Mouse (Mus musculus): Measurements from ENCODE around the gene Lpo.
"Not testable (repeated sequence)": the region's sequence is repeated elsewhere in the genome, so short reads cannot be mapped to it uniquely, and the experiment has no call there.

The Lpo gene

GRCm38 (mm10) chr11:87828239-87828900, at the start of gene Lpo:
Lpo (minus strand) TSS chr11:87828289.
- DNase-seq (ENCODE audit: low spot score in 2 of 2): no peak

DNA sequence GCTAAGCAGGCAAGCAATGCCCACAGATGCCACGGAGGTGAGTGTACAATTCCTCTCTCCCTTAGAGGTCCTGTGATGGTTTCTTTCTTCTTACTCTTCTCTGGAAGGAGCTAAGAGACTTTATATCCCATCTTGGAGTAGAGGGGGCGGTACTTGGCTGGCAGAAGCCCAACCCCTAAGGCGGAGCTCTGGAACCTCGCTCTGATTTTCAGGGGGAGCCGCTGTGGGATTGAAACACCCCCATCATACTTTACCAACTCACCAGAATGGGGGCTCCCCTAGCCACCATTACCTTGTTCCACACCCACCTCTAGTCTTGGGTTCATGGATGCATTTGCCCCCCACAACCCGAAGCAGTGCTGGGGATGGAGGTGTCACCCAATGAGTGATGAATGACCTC, 47.3 kb upstream of the Lpo start, which contains the start of gene Epx:
TSS of gene Epx (minus strand) at position 101 of the 400 bp plus-strand sequence.
- no peak for DNase-seq (ENCODE audit: low spot score in 2 of 2)

GRCm38 (mm10) chr11:87871766-87872165, 43.7 kb upstream of the Lpo start:
- no peak for DNase-seq (ENCODE audit: low spot score in 2 of 2)

- DNase-seq (ENCODE audit: low spot score in 2 of 2): no peak
Observed at GRCm38 (mm10) chr11:87870096-87870495, 42.0 kb upstream of the Lpo start.

- DNase-seq (ENCODE audit: low spot score in 2 of 2): not testable (repeated sequence)
Observed at GRCm38 (mm10) chr11:87866891-87867290, 38.8 kb upstream of the Lpo start.

- no peak for DNase-seq (ENCODE audit: low spot score in 2 of 2)
Observed at GRCm38 (mm10) chr11:87862805-87863204, 34.7 kb upstream of the Lpo start.

DNA sequence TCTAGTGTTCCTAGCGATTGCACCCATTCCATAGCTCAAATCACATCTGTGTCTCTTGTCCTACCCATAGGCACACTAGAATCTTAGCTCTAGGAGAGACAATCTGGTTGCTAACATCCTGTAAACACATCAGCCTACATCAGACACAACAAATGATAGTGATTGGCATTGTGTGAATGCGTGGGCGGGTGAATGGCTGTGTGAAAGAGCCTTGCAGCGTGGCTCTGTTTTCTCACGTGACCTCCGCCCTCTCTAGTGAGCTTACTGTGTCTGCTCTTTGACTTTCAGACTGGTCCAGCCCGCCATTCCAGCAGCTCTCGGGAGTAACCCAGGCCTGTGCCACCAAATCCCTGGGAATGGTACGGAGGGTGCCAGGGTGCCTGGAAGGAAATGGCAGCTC, 32.3 kb upstream of the Lpo start:
- no peak for DNase-seq (ENCODE audit: low spot score in 2 of 2)

- no peak for DNase-seq (ENCODE audit: low spot score in 2 of 2)
Observed at GRCm38 (mm10) chr11:87859273-87859672, 31.2 kb upstream of the Lpo start.

GRCm38 (mm10) chr11:87854550-87854949, 26.5 kb upstream of the Lpo start:
- DNase-seq (ENCODE audit: low spot score in 2 of 2): no peak

- DNase-seq (ENCODE audit: low spot score in 2 of 2): peak; percentile 30 to 46
Observed at GRCm38 (mm10) chr11:87853597-87853954, 25.5 kb upstream of the Lpo start.

GRCm38 (mm10) chr11:87852690-87853596, 24.9 kb upstream of the Lpo start, which contains the start of gene Mks1:
Mks1 (plus strand) TSS chr11:87853215.
- DNase-seq (ENCODE audit: low spot score in 2 of 2): peak; percentile 93 to 94

GRCm38 (mm10) chr11:87847884-87848283, 19.8 kb upstream of the Lpo start:
- no peak for DNase-seq (ENCODE audit: low spot score in 2 of 2)

GRCm38 (mm10) chr11:87846968-87847600, 19.0 kb upstream of the Lpo start:
- no peak for DNase-seq (ENCODE audit: low spot score in 2 of 2)

- no peak for DNase-seq (ENCODE audit: low spot score in 2 of 2)
Observed at GRCm38 (mm10) chr11:87841436-87841835, 13.3 kb upstream of the Lpo start.

DNA sequence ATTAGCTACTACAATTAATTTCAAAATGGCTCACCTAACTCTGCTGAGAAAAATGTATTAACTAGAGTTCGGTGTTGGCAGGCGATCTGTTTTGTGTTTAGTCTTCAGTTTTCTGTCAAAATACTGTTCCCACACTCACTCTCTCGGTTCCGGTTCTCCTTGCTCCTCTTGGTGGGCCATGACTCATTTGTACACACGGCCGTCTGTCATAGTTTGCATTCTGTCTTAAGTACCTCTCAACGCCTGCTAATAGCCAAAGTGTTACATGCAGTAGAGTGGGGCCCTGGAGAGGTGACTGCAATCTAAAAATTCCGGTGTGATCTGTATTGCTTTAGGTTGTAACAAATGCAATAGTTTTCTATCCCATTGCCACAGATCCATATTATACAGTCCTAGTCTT, 12.6 kb upstream of the Lpo start:
- no peak for DNase-seq (ENCODE audit: low spot score in 2 of 2)

DNA sequence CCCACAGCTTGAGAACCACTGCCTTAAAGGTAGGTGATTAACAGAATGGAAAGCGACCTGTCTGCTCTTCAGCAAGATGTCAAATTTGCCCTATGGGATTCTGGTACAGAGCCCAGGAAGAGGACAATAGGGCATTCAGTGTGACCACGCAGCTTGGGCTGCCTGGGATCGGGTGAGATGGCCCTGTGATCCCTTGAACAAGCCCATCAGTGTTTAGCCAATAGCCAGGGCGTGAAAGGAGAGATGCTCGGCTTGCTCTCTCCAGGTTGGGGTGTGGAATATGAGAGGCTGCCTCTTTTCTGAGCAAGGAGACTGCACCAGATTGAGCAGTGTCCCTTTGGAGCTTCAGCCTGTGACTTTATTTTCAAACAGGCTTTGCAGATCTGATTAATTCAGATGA, 6.6 kb downstream of the Lpo start:
- DNase-seq (ENCODE audit: low spot score in 2 of 2): no peak

DNA sequence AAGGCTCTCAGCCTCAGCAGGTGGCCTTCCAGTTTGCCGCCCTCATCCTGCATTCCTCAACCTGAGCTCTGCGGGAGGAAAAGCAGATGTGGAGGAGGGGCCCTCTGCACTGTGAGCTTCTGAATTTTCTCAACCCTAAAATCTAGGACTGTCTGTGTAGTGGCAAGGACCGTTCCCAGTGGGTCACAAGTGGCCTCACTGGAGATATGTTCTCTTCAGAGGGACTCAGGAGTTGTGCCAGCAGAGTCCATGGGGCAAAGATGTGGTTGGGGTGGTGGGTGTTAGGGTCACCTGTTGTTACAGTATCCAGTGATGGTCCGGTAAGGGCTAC, 10.7 kb downstream of the Lpo start:
- DNase-seq (ENCODE audit: low spot score in 2 of 2): no peak

DNA sequence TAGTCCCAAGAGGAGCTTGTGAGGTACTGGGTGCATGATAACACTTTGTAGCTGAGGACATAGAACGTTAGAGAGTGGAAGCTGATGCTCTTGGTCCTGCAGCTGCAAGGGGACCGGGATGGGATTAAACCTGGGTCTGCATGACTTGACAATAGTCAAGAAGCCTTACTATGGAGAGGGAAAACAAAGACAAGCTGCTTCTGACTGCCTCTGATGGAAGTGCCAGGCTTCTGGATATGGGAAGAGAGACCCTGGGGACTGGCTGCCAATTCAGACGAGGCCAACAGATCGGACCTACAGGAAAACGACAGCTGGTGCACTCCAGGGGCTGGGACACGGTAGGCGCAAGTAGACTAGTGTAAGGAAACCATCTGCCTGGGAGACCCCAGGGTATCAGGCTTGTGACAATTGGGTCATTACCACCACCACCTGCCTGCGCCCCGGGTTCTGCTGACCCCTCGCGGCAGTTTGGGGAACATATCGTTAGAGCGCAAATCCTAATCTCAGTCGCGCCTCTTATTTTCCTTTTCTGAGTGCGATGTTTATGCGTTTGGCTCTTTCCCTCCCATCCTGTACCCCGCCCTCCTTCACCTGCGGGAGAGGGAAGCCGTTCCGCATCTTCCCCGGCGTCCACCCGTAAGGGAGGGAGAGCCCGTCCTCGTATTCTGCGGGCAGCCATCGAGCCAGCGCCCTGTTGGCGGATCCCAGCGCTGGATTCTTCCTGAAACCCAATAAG, 11.2 kb downstream of the Lpo start:
- peak; percentile 52 to 54 for DNase-seq (ENCODE audit: low spot score in 2 of 2)

DNA sequence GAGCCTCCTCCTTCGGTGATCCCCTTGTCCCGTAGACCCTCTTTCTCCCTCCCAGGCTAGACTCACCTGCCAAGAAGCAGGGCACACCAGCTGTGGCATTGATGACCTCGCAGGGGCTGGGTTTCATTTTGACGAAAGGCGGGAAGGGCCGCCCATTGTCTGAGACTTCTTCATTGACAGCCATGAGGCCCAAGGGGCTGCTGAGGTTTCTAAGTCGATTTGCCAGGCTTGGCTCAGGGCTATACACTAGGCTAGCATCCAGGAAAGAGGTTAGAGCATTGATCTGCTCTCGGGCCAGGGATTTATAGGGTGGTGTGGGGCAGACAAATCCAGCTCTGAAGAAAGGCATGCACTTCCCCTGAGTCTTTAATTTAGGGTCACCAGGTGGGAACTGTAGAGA, 13.3 kb downstream of the Lpo start:
- DNase-seq (ENCODE audit: low spot score in 2 of 2): no peak

- DNase-seq (ENCODE audit: low spot score in 2 of 2): no peak
Observed at GRCm38 (mm10) chr11:87811396-87811795, 16.7 kb downstream of the Lpo start.

DNA sequence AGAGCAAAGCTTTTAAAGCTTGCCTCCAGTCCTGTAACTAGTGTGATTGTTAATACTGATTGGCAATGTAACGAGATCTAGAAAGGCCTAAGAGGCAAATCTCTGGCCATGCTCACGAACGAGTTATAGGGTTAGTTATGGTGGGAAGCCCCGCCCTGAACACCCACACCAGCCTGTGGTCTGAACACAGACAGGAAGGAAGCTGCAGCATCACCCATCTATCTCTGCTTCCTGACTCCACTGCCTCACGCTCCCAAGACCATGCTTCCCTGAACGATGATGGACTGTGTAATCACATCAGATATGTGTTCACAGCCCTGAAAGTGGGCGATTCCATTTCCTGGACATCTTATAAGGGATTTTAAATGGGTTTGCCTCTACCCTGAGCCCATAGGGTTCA, 19.9 kb downstream of the Lpo start:
- DNase-seq (ENCODE audit: low spot score in 2 of 2): no peak

- no peak for DNase-seq (ENCODE audit: low spot score in 2 of 2)
Observed at GRCm38 (mm10) chr11:87807433-87807832, 20.7 kb downstream of the Lpo start.
